Mouse (Mus musculus) brain, adult 2 months (tissue): ENCODE measurements around the gene Ssh1.

Source experiments
- DNase-seq: peaks from one replicate; pipeline ENCODE4 v3.0.0; 2011; ENCODE audit warnings: low read depth, low spot score

Ssh1 gene

GRCm38 (mm10) chr5:113993031-113993486, 635 bp downstream of the Ssh1 start:
- peak; percentile 63 for DNase-seq

- peak; percentile 42 for DNase-seq
Measured at GRCm38 (mm10) chr5:113992339-113992831, 1.3 kb downstream of the Ssh1 start.

- DNase-seq = peak; percentile 30
Measured at GRCm38 (mm10) chr5:113991141-113991540, 2.6 kb downstream of the Ssh1 start.

DNA sequence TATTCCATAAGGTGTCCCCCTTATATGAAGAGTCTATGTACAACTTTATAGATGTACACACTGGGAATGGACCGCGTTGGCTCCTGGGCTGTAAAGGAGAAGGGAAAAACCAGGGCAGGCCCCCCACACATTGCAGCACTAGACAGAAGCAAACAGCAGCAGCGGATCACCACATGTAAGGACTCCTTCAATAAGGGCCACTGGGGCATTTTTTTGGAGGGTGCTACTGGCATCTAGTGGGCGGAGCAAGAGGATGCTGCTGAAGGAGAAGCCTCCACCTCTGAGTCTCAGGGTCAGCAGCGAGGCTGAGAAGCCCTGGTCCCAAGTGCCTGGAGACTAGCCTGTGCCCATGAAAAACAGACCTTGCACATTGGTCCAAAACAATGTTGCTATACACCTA, 3.1 kb downstream of the Ssh1 start:
- no peak for DNase-seq

- DNase-seq = peak; percentile 56
Measured at GRCm38 (mm10) chr5:113989437-113990024, 4.2 kb downstream of the Ssh1 start.

DNA sequence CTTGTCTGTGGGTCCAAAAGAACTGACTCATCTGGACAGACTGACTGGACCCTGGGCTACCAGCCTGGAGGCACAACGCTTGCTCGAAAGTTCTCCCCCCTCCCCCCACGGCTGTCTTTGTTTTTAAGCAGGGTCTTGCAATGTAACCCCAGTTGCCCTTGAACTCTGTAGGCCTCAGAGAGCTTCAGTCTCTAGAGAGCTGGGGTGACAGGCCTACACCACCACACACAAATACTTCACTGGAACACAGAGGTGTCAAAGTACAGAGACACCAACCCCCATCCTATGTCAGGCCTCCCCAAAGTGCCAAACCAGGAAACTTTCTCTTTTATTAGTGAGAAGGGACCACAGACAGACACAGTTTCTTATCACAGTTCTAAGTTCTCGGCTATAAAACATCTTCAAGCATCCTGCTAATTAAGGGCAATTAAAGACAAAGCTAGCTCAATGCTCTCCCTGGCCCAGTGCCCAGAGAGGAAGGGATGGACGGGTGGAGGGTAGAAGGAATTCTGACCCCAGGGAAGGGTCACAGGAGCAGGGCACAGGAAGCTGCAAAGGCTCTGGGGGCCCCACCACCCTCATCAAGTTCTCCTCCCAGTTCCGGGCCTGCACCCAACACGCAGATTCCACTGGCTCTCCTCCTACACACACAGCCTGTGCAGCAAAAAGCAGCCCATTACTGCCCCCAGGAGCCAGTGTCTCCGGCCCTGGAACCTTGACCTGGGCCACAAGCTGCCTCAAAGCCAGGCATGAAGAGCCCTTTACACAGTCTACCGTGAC, 7.3 kb downstream of the Ssh1 start:
- peak; percentile 30 for DNase-seq

GRCm38 (mm10) chr5:113985737-113986136, 8.0 kb downstream of the Ssh1 start:
- no peak for DNase-seq

- DNase-seq = peak; percentile 23
Measured at GRCm38 (mm10) chr5:113984025-113984740, 9.5 kb downstream of the Ssh1 start.

DNA sequence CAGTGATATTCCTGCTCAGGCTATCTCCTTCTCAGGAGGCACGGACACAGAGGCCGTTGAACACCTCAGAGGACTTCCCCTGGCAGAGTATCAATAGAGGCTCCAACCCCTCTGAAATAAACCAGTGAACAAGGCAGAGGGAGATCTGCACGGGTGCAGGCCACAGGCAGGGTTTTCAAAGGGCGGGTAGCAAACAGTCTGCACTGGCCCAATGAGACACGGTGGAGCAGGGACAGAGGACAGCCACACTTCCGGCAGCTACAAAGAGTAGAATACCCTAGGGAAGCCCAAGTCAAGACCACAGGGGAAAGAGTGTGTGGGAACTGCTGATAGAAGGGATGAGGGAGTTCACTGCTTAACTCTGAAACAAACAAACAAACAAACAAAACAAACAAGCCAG, 10.2 kb downstream of the Ssh1 start:
- DNase-seq = no peak

DNA sequence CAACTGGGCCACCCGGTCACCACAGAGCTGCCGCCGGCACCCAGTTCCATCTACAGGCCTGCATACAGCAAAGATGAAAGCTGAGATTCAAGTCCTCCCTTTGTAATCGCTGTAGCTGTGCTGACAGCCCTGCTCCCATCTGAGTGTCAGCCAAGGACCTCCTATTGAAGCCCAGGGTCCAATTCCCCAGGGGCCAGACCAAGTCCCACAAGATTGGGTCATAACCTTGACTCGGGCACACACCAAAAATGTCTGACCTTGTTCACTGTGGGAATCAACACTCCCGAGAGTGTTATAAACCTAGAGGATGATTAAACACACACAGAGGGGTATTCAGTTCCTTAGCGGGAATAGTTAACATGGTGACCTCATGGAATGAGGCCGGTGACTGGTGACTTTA, 11.9 kb downstream of the Ssh1 start:
- DNase-seq = no peak

DNA sequence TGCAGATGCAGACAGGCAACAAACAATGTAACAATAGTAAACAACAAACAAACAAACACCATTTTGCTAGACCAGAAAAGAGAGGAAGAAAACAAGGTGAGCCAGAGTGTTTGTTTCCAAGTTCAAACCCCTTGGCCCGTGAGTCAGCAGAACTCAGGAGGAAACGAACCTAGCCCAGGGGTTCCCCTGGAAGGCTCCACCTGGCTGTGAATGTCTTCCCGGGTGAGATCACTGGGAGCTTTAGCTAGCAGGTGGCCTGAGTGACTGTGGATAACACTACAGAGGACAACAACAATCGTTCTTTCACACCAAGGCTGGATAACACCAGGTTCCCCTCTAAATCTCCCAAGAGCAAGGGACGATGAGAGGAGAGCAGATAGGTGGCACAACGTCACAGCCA, 12.5 kb downstream of the Ssh1 start:
- no peak for DNase-seq

DNA sequence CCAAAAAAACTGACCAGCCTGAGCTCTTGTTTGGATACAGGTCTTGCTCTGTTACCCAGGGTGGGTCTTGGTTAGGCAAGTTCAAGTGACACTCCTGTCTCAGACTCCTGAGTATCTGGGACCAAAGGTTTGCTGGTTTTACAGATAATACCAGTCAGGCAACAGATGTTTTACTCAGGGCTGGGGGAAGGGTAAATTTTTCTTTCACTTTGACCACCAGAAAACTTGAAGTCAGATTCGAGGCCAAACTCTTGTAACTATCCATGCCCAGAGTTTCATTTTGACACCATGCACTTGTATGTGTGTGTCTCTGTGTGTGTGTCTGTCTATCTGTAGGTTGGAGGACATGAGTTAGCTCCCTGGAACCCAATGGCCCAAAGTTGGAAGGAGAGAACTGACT, 13.2 kb downstream of the Ssh1 start:
- DNase-seq = no peak

DNA sequence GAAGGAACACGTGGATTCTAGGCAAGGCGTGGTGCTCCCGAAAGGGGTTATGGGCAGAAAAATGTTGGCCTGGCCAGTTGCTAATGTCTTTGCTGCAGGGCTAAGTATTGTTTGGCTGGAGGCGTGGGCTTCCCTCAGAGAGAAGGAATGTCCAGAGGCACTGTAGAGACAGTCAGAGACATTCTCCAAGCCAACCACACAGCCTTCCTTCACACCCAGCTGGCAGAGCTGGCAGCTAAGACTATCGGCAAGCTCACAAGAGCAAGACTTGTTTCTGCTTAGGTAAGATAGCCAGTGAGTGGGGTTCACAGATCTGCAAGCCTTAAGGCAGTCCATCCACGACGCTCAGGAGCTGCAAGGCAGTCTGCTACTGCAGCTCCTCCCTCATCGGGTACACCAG, 16.4 kb downstream of the Ssh1 start:
- no peak for DNase-seq

GRCm38 (mm10) chr5:113976597-113976996, 17.1 kb downstream of the Ssh1 start:
- no peak for DNase-seq

DNA sequence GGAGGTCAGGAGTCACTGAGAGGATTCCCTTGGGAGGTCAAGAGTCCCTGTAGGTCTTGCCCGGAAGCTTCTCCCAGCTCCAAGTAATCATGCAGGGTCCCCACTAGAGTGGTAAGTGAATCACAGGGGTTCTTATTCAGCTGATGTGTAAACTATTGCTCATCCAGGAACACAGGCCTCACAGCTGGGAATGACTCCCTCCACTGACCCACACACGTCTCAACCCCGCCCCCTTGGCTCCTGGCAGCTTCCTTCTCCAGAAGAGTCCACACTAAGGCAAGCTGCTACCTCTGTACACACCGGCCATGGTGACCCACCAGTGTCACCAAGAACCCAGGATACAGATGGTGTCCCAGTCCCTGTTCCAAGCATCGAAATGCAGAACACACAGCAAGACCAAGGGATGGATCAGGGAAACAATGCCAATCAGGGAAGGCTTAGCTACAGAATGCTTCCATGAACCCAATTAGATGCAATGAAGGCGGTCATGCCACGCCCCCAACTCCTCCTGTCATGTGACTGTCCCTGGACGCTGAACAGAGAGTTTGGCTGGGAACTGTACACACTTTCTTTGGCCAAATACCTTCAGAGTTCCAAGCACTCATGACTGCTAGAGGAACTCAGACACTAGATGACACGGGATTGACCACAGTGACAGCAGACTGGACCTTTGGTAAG, 18.0 kb downstream of the Ssh1 start:
- peak; percentile 48 for DNase-seq

DNA sequence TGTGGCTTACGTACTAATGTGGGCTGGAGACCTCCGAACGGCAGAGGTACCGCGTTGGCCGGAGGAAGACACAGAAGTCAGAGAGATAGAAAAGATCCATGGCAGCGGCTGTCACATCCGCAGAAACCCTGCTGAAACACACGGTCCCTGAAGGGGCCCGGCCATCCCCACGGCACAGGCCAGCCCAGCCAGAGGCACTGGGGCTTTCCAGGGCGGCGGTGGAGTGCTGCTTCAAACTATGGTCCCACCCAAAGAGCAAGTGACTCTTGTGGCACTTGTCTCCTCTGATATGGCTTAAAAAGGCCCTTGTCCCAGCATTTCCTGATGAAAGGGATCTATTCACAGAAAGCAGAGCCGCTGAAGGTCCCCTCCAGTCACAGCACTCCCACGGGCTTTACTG, 19.1 kb downstream of the Ssh1 start:
- peak; percentile 39 for DNase-seq

- no peak for DNase-seq
Measured at GRCm38 (mm10) chr5:113973790-113974189, 19.9 kb downstream of the Ssh1 start.

GRCm38 (mm10) chr5:113972589-113973515, 20.8 kb downstream of the Ssh1 start:
- no peak for DNase-seq

DNA sequence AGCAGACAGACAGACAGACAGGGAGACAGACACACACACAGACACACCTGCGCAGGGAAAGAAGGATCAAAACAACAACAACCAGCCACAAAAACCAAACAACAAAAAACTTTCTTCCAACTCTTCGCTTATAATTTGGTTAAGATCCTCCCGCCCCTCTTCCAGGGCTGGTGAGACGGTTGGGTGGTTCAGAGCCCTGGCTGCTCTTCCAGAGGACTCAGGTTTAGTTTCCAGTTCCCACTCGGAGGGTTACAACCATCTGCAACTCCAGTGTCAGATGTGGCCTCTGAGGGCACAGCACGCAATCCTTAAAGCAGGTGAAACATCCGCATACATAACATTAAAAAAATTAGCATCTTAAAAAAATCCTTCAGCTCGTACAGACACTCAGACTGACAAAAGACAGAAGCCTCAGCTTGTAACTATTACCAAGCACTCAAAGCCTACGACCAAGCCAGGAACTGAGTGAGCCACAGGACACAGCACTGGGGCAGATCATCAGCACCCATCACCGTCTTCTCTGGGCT, 22.2 kb downstream of the Ssh1 start:
- DNase-seq = no peak

- DNase-seq = no peak
Measured at GRCm38 (mm10) chr5:113968371-113968770, 25.3 kb downstream of the Ssh1 start.
